Mouse (Mus musculus) layer of hippocampus, adult 2 months (tissue): ENCODE results near the gene Cops3. TPM values are rescaled to one million over a fixed set of nuclear protein-coding genes. Genes with fewer than 3 reads are reported as not detected.

Experiments used
- DNase-seq, 2 experiments: peaks; one replicate each; pipeline ENCODE4 v3.0.0; 2022; ENCODE audit warnings: low spot score in 2 of 2
- H3K27ac ChIP-seq: fragments of 200-600 bp; 2 replicates; pipeline ENCODE4 v1.8.1; 2022
- H3K4me3 ChIP-seq: fragments of 200-600 bp; 2 replicates; pipeline ENCODE4 v1.8.1; 2022; ENCODE audit warnings: mild to moderate bottlenecking
- CTCF ChIP-seq: fragments of 200-600 bp; conservative IDR thresholded peaks from 2 replicates; pipeline ENCODE4 v1.8.1; 2022; ENCODE audit warnings: antibody characterized with exemption, mild to moderate bottlenecking, moderate library complexity
- total RNA-seq, 2 experiments: library from RNA; stranded (reverse); gene quantifications; 2 replicates each; pipeline ENCODE4 v1.2.3; 2021

Gene Cops3
- total RNA-seq, 2 experiments from 2014 or later: 75.1 to 80.5 TPM

GRCm38 (mm10) chr11:59782091-59782590 is 57.5 kb downstream of the Cops3 start:
- no peak for TF ChIP-seq CTCF
- Histone ChIP-seq H3K4me3 (no peak overlapping the region), H3K27ac (no peak overlapping the region)
- DNase-seq: no peak

GRCm38 (mm10) chr11:59780241-59780640 is 59.4 kb downstream of the Cops3 start:
- Histone ChIP-seq H3K4me3 (no peak overlapping the region), H3K27ac (no peak overlapping the region; the same call in 1 of the 2 replicates)
- DNase-seq: no peak
- no peak for TF ChIP-seq CTCF

GRCm38 (mm10) chr11:59779406-59779805 is 60.2 kb downstream of the Cops3 start:
- no peak for TF ChIP-seq CTCF
- Histone ChIP-seq H3K4me3 (no peak overlapping the region), H3K27ac (no peak overlapping the region)
- DNase-seq: no peak

- H3K27ac ChIP-seq: no peak overlapping the region
- no peak for DNase-seq
- no peak overlapping the region for H3K4me3 ChIP-seq
- no peak for TF ChIP-seq CTCF
Measured at GRCm38 (mm10) chr11:59778874-59779223, 60.8 kb downstream of the Cops3 start.

- TF ChIP-seq CTCF: peak; percentile 96
- DNase-seq: peak; percentile 49 to 78
- Histone ChIP-seq H3K27ac (no peak overlapping the region), H3K4me3 (no peak overlapping the region)
Measured at GRCm38 (mm10) chr11:59778181-59778873, 61.3 kb downstream of the Cops3 start.

GRCm38 (mm10) chr11:59777259-59777658 is 62.4 kb downstream of the Cops3 start:
- H3K27ac ChIP-seq: peak overlapping the region; percentile 68; the same call in 1 of the 2 replicates
- H3K4me3 ChIP-seq: no peak overlapping the region
- DNase-seq: peak; percentile 35 to 36
- TF ChIP-seq CTCF: no peak

GRCm38 (mm10) chr11:59775435-59776148 is 64.0 kb downstream of the Cops3 start:
- DNase-seq: no peak
- peak; percentile 58 for TF ChIP-seq CTCF
- Histone ChIP-seq H3K4me3 (no peak overlapping the region), H3K27ac (peak overlapping the region; percentile 68; the same call in 1 of the 2 replicates)

GRCm38 (mm10) chr11:59774522-59774921 is 65.1 kb downstream of the Cops3 start:
- Histone ChIP-seq H3K27ac (no peak overlapping the region), H3K4me3 (no peak overlapping the region)
- no peak for DNase-seq
- no peak for TF ChIP-seq CTCF

GRCm38 (mm10) chr11:59772902-59773301 is 66.7 kb downstream of the Cops3 start:
- no peak for TF ChIP-seq CTCF
- no peak for DNase-seq
- Histone ChIP-seq H3K4me3 (no peak overlapping the region), H3K27ac (no peak overlapping the region)

- Histone ChIP-seq H3K27ac (no peak overlapping the region), H3K4me3 (no peak overlapping the region)
- no peak for DNase-seq
- TF ChIP-seq CTCF: no peak
Measured at GRCm38 (mm10) chr11:59772291-59772690, 67.3 kb downstream of the Cops3 start.

GRCm38 (mm10) chr11:59770753-59771152 is 68.9 kb downstream of the Cops3 start:
- Histone ChIP-seq H3K4me3 (no peak overlapping the region), H3K27ac (peak overlapping the region; percentile 62)
- no peak for TF ChIP-seq CTCF
- no peak for DNase-seq

GRCm38 (mm10) chr11:59769738-59770137 is 69.9 kb downstream of the Cops3 start:
- TF ChIP-seq CTCF: no peak
- DNase-seq: no peak
- H3K27ac ChIP-seq: peak overlapping the region; percentile 62; the same call in 1 of the 2 replicates
- no peak overlapping the region for H3K4me3 ChIP-seq

- DNase-seq: no peak
- TF ChIP-seq CTCF: no peak
- Histone ChIP-seq H3K27ac (peak overlapping the region; percentile 62; the same call in 1 of the 2 replicates), H3K4me3 (no peak overlapping the region)
Measured at GRCm38 (mm10) chr11:59769307-59769706, 70.3 kb downstream of the Cops3 start.

Other genes starting within 250 kb of the Cops3 start
- not detected for gene Olfr223, start 246.5 kb downstream of the Cops3 start, total RNA-seq
- 100 to 1,000 TPM; 288 to 302 TPM for gene Mprip, start 178.5 kb downstream of the Cops3 start, total RNA-seq
- gene Pld6, start 52.2 kb downstream of the Cops3 start, total RNA-seq: 1 to 10 TPM in 1 of 2 experiments, under 1 TPM in 1; 0.69 to 1.2 TPM
- 10 to 100 TPM; 44.8 to 46.9 TPM for gene Flcn, start 29.8 kb downstream of the Cops3 start, total RNA-seq
- 10 to 100 TPM; 56.1 to 59.6 TPM for gene Nt5m, start 391 bp downstream of the Cops3 start, total RNA-seq
- 10 to 100 TPM; 36.8 to 40.5 TPM for gene Med9, start 108.4 kb upstream of the Cops3 start, total RNA-seq
- gene Rasd1, start 125.1 kb upstream of the Cops3 start, total RNA-seq: 10 to 100 TPM; 55.7 to 61.0 TPM
- gene Pemt, start 206.7 kb upstream of the Cops3 start, total RNA-seq: 1 to 10 TPM; 3.8 to 7.9 TPM